Mouse (Mus musculus): ENCODE data around the gene Syce1l.

The Syce1l gene

GRCm38 (mm10) chr8:113674611-113675010 is 31.6 kb downstream of the Syce1l start:
- DNase-seq, result no peak

GRCm38 (mm10) chr8:113675281-113675680 is 32.3 kb downstream of the Syce1l start:
- DNase-seq, result no peak

GRCm38 (mm10) chr8:113676811-113677210 is 33.8 kb downstream of the Syce1l start:
- DNase-seq, result no peak

- no peak for DNase-seq
These were observed 36.3 kb downstream of the Syce1l start for GRCm38 (mm10) chr8:113679361-113679760.

- peak; percentile 1 to 4 for DNase-seq
These were observed 45.0 kb downstream of the Syce1l start for GRCm38 (mm10) chr8:113687889-113688542.

- no peak for DNase-seq
These were observed 45.5 kb downstream of the Syce1l start for GRCm38 (mm10) chr8:113688543-113688915.

- no peak for DNase-seq
These were observed 48.8 kb downstream of the Syce1l start for GRCm38 (mm10) chr8:113691622-113692343.

GRCm38 (mm10) chr8:113704968-113705367 is 62.0 kb downstream of the Syce1l start:
- DNase-seq, result no peak

Measured in kidney, postnatal 36 days (tissue).